Mouse (Mus musculus) forebrain, embryonic 14.5 days (tissue): ENCODE results near the gene Vwa3a. TPM values are rescaled to one million over a fixed set of nuclear protein-coding genes. Genes with fewer than 3 reads are reported as not detected.

Experiments
- ATAC-seq: fragments of 200-750 bp; cut with Nextera tagmentation; 2 replicates; pipeline ENCODE4 v1.8.0; 2017; ENCODE audit warnings: mild to moderate bottlenecking, moderate library complexity
- DNase-seq: peaks from one replicate; pipeline ENCODE4 v3.0.0-alpha.2; 2015; ENCODE audit warnings: low spot score
- H3K27ac ChIP-seq: fragments of 300-500 bp; sonication (generic); 2 replicates; pipeline ENCODE4 v1.5.1; 2014; ENCODE audit warnings: low read depth, mild to moderate bottlenecking, control low read depth, low read length, moderate library complexity
- H3K27me3 ChIP-seq: fragments of 300-500 bp; sonication (generic); replicated peaks from 2 replicates; pipeline ENCODE4 v1.6.1; 2014; ENCODE audit warnings: low read length, control low read depth, mixed read lengths; ENCODE audit not compliant: control insufficient read depth, insufficient read depth
- H3K36me3 ChIP-seq: fragments of 300-500 bp; sonication (generic); 2 replicates; pipeline ENCODE4 v1.6.1; 2014; ENCODE audit warnings: low read length, control low read depth; ENCODE audit not compliant: control insufficient read depth, insufficient read depth
- H3K4me1 ChIP-seq: fragments of 300-500 bp; sonication (generic); 2 replicates; pipeline ENCODE4 v1.6.1; 2014; ENCODE audit warnings: antibody characterized with exemption, low read length, control low read depth; ENCODE audit not compliant: control insufficient read depth, insufficient read depth
- H3K4me2 ChIP-seq: fragments of 300-500 bp; sonication (generic); 2 replicates; pipeline ENCODE4 v1.6.1; 2014; ENCODE audit warnings: mild to moderate bottlenecking, control low read depth, low read length
- H3K4me3 ChIP-seq: fragments of 300-500 bp; sonication (generic); 2 replicates; pipeline ENCODE4 v1.5.1; 2014; ENCODE audit warnings: low read depth, low read length, control low read depth
- H3K9ac ChIP-seq: fragments of 300-500 bp; sonication (generic); 2 replicates; pipeline ENCODE4 v1.6.1; 2014; ENCODE audit warnings: mild to moderate bottlenecking, low read length, control low read depth, moderate library complexity
- H3K9me3 ChIP-seq: fragments of 300-500 bp; sonication (generic); replicated peaks from 2 replicates; pipeline ENCODE4 v1.6.1; 2016; ENCODE audit warnings: low read length, control low read depth, mixed read lengths; ENCODE audit not compliant: control insufficient read depth
- WGBS: fragments of 180-500 bp; shearing (Covaris S2); extraction: QIAGEN DNeasy Blood & Tissue Kit; methylation state at CpG from one replicate; pipeline ENCODE4 v1.1.7; 2014; 5-methylcytosine and 5-hydroxymethylcytosine counted together
- polyA plus RNA-seq: library from polyadenylated mRNA; unstranded; fragments of >200 nt; fragmentation: Nextera tagmentation; extraction: Ambion mirVana; gene quantifications from 2 replicates; pipeline ENCODE4 v1.2.1, GENCODE M21; 2014

Gene Vwa3a
- polyA plus RNA-seq, 1 experiment from 2014 or later: 1.6 TPM

DNA sequence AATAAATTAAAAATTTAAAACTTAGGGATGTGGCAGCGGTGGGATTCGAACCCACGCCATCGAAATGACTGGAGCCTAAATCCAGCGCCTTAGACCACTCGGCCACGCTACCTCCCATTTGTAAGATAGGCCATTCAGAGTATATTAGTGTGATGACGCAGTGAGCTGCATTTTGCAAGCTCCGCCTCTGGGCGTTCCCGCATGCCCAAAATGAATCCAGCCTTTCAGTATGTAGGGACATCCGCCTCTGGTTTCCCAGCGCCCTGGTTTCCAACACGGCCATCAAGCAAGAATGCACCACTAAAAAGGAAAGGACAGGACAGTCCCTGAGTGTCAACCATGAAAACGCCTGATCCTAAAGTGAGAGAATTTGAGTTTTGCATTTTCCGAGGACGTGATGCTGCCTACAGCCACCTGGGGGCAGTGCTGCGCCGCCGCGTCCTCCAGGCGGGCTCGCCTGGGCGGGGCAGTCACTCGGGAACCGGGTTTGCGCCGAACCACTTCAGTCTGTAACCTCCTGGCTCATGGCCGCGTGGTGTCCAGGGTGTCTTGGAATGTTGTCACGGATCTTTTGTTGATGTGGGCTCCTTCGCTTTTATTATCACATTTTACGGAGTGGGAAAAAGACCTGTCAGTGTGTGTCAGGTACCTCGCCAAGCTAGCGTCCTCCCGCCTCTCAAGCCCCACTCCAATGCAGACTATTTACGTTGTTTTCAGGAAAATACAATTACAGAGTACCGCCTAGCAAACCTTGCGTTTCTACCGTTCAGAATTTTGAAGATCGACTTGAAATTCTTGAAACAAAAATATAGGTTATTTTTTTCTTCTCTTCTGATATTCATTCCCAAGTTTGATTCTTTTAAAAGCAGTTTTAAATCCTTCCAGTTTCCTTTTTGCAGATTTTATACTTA is 96.6 kb downstream of the Vwa3a start:
- peak; percentile 97 for DNase-seq
- H3K4me1 ChIP-seq: peaks cover under 1% of the 10 kb centered on the region; the same call in 1 of the 2 replicates
- no peaks in the 10 kb centered on the region for H3K9me3 ChIP-seq
- H3K27me3 ChIP-seq: 0 out of 2 replicates have a peak, but pooled peaks cover 5% of the 10 kb centered on the region
- H3K4me3 ChIP-seq: peak overlapping the region; percentile 50
- no peaks in the 10 kb centered on the region for H3K36me3 ChIP-seq
- peak; percentile 93 for ATAC-seq
- H3K9ac ChIP-seq: peak overlapping the region; percentile 61
- peak overlapping the region; percentile 49 for H3K4me2 ChIP-seq
- under 1% methylated on average over 41 of the region's 41 CpGs for WGBS
- peak overlapping the region; percentile 40 for H3K27ac ChIP-seq

DNA sequence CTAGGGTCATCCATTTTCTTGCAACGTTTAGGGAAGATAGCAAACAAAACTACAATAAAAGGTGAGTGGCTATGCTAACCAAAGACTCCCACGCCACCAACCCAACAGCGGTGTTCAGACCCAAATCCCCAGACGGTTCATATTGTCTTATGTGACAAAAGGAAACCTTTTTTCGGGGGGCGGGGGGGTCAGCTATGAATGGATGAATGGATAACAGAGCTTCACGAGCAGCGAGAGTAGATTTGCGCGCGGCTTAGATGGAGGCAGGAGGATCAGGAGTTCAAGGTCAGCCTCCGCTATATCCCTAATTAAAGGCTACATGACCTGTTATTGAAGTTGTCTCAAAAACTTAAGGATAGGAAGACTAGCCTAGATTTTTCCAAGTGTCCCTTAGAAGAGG is 97.2 kb downstream of the Vwa3a start:
- ATAC-seq (no peak), DNase-seq (peak; percentile 62)
- H3K9me3 ChIP-seq: no peaks in the 10 kb centered on the region
- no peaks in the 10 kb centered on the region for H3K36me3 ChIP-seq
- peak overlapping the region; percentile 61; the same call in 1 of the 2 replicates for H3K9ac ChIP-seq
- H3K4me2 ChIP-seq: peak overlapping the region; percentile 49
- H3K4me1 ChIP-seq: no peaks in the 10 kb centered on the region
- peak overlapping the region; percentile 50 for H3K4me3 ChIP-seq
- no peak overlapping the region for H3K27ac ChIP-seq
- H3K27me3 ChIP-seq: 0 out of 2 replicates have a peak, but pooled peaks cover 5% of the 10 kb centered on the region
- WGBS: 3% methylated on average over 12 of the region's 12 CpGs

- Histone ChIP-seq H3K4me2 (no peak overlapping the region), H3K4me1 (peaks cover 1% of the 10 kb centered on the region; the same call in 1 of the 2 replicates), H3K27me3 (no peaks in the 10 kb centered on the region), H3K9me3 (no peaks in the 10 kb centered on the region), H3K9ac (no peak overlapping the region), H3K27ac (no peak overlapping the region), H3K36me3 (no peaks in the 10 kb centered on the region), H3K4me3 (no peak overlapping the region)
- no peak for ATAC-seq
- WGBS: 83% methylated on average over 5 of the region's 5 CpGs
- no peak for DNase-seq
Observed at GRCm38 (mm10) chr7:120838436-120839160, 99.5 kb downstream of the Vwa3a start.

DNA sequence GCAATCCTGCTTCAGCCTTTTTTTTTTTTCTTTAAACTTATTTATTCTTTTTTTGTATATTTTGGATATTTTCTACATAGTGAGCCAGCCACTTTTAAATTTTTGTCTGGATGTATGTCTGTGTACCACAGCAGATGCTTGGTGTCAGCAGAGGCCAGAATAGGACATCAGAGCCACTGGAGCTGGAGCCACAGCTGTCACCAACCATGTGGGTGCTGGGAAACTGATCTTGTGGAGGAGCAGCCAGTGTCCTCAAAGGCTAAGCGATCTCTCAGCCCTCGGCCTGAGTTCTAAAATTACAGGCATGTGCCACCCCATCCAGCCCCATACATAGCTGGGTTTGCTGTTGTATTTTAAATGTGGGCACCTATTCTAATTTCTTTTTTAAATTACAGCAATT is 100.7 kb downstream of the Vwa3a start:
- Histone ChIP-seq H3K9ac (no peak overlapping the region), H3K4me1 (peaks cover 13% of the 10 kb centered on the region; the same call in 1 of the 2 replicates), H3K9me3 (no peaks in the 10 kb centered on the region), H3K4me2 (no peak overlapping the region), H3K4me3 (no peak overlapping the region), H3K27ac (no peak overlapping the region), H3K36me3 (no peaks in the 10 kb centered on the region), H3K27me3 (0 out of 2 replicates have a peak, but pooled peaks cover 3% of the 10 kb centered on the region)
- WGBS: 88% methylated on average over 2 of the region's 2 CpGs
- ATAC-seq (no peak), DNase-seq (no peak)

- ATAC-seq (peak; percentile 92), DNase-seq (peak; percentile 86)
- Histone ChIP-seq H3K9me3 (no peaks in the 10 kb centered on the region), H3K9ac (peak within 1 kb of the TSS; percentile 91), H3K27ac (peak within 1 kb of the TSS; percentile 98), H3K36me3 (no peaks in the 10 kb centered on the region; the same call in 1 of the 2 replicates), H3K4me2 (peak within 1 kb of the TSS; percentile 74), H3K4me1 (peaks cover 16% of the 10 kb centered on the region; the same call in 1 of the 2 replicates), H3K4me3 (peak within 1 kb of the TSS; percentile 65), H3K27me3 (0 out of 2 replicates have a peak, but pooled peaks cover 3% of the 10 kb centered on the region)
- 4% methylated on average over 34 of the region's 35 CpGs for WGBS
Observed at GRCm38 (mm10) chr7:120842345-120843036, 103.4 kb downstream of the Vwa3a start, which contains the start of gene Eef2k. TSS of gene Eef2k (plus strand) at chr7:120842831.

- no peaks in the 10 kb centered on the region; the same call in 1 of the 2 replicates for H3K36me3 ChIP-seq
- peak overlapping the region; percentile 65 for H3K4me3 ChIP-seq
- ATAC-seq (peak; percentile 88), DNase-seq (peak; percentile 92)
- peak overlapping the region; percentile 74 for H3K4me2 ChIP-seq
- peak overlapping the region; percentile 91 for H3K9ac ChIP-seq
- H3K27ac ChIP-seq: peak overlapping the region; percentile 98
- WGBS: under 1% methylated on average over 40 of the region's 40 CpGs
- 0 out of 2 replicates have a peak, but pooled peaks cover 3% of the 10 kb centered on the region for H3K27me3 ChIP-seq
- H3K9me3 ChIP-seq: no peaks in the 10 kb centered on the region
- peaks cover 16% of the 10 kb centered on the region; the same call in 1 of the 2 replicates for H3K4me1 ChIP-seq
Observed at GRCm38 (mm10) chr7:120843037-120843621, 104.0 kb downstream of the Vwa3a start.

GRCm38 (mm10) chr7:120843852-120844435 is 104.8 kb downstream of the Vwa3a start:
- 2% methylated on average over 16 of the region's 16 CpGs for WGBS
- ATAC-seq (peak; percentile 12), DNase-seq (peak; percentile 56)
- Histone ChIP-seq H3K9ac (peak overlapping the region; percentile 91), H3K9me3 (no peaks in the 10 kb centered on the region), H3K4me3 (peak overlapping the region; percentile 65), H3K4me2 (peak overlapping the region; percentile 74), H3K27me3 (0 out of 2 replicates have a peak, but pooled peaks cover 3% of the 10 kb centered on the region), H3K27ac (peak overlapping the region; percentile 98), H3K4me1 (peaks cover 16% of the 10 kb centered on the region; the same call in 1 of the 2 replicates), H3K36me3 (no peaks in the 10 kb centered on the region; the same call in 1 of the 2 replicates)
